Mouse (Mus musculus): ENCODE results near the gene Scn4b. TPM values are rescaled to one million over a fixed set of nuclear protein-coding genes. Genes with fewer than 3 reads are reported as not detected.

Gene Scn4b
- 0.16 and 1.2 TPM in 2 replicates for polyA plus RNA-seq (2015; fragmentation: Nextera tagmentation; extraction: Ambion mirVana)

GRCm38 (mm10) chr9:45138191-45139032 is at the start of gene Scn4b:
Gene Scn4b, plus strand, starts transcription at chr9:45138395.
- Histone ChIP-seq H3K4me2 (peak within 1 kb of the TSS; percentile 96), H3K27ac (no peak within 1 kb of the TSS), H3K9me3 (replicated peaks) (no peaks in the 10 kb centered on the region), H3K4me1 (replicated peaks) (peaks cover 34% of the 10 kb centered on the region), H3K9ac (peak within 1 kb of the TSS; percentile 34), H3K27me3 (peaks cover 96% of the 10 kb centered on the region), H3K4me3 (peak within 1 kb of the TSS; percentile 59), H3K36me3 (no peaks in the 10 kb centered on the region)
- WGBS = under 1% methylated on average over 76 of the region's 76 CpGs
- ATAC-seq (replicated peaks; ENCODE audit: insufficient number of reproducible peaks, insufficient read depth, low FRiP score, low read depth) = 0 out of 2 replicates have a peak, but pooled peaks have one; percentile 24

GRCm38 (mm10) chr9:45090811-45091210 is 47.4 kb upstream of the Scn4b start:
- Histone ChIP-seq H3K9me3 (replicated peaks) (no peaks in the 10 kb centered on the region), H3K27ac (no peak overlapping the region), H3K4me1 (replicated peaks) (no peaks in the 10 kb centered on the region; the same call in 1 of the 2 replicates), H3K9ac (no peak overlapping the region), H3K27me3 (0 out of 2 replicates have a peak, but pooled peaks cover 3% of the 10 kb centered on the region), H3K4me3 (no peak overlapping the region), H3K36me3 (no peaks in the 10 kb centered on the region), H3K4me2 (no peak overlapping the region)
- no peak for ATAC-seq (replicated peaks; ENCODE audit: insufficient number of reproducible peaks, insufficient read depth, low FRiP score, low read depth)
- WGBS = 65% methylated on average over 3 of the region's 3 CpGs

- no peak overlapping the region for H3K4me3 ChIP-seq
- ATAC-seq (replicated peaks; ENCODE audit: insufficient number of reproducible peaks, insufficient read depth, low FRiP score, low read depth) = no peak
- H3K4me1 ChIP-seq (replicated peaks) = no peaks in the 10 kb centered on the region; the same call in 1 of the 2 replicates
- no peaks in the 10 kb centered on the region for H3K9me3 ChIP-seq (replicated peaks)
- H3K4me2 ChIP-seq = no peak overlapping the region
- H3K27ac ChIP-seq = no peak overlapping the region
- 0 out of 2 replicates have a peak, but pooled peaks cover 3% of the 10 kb centered on the region for H3K27me3 ChIP-seq
- 38% methylated on average over 4 of the region's 4 CpGs for WGBS
- no peak overlapping the region for H3K9ac ChIP-seq
- H3K36me3 ChIP-seq = no peaks in the 10 kb centered on the region
These were observed 45.6 kb upstream of the Scn4b start for GRCm38 (mm10) chr9:45092641-45093040.

- Histone ChIP-seq H3K27me3 (no peaks in the 10 kb centered on the region), H3K36me3 (no peaks in the 10 kb centered on the region), H3K27ac (no peak overlapping the region), H3K4me1 (replicated peaks) (no peaks in the 10 kb centered on the region; the same call in 1 of the 2 replicates), H3K9ac (no peak overlapping the region), H3K4me3 (no peak overlapping the region), H3K9me3 (replicated peaks) (no peaks in the 10 kb centered on the region), H3K4me2 (no peak overlapping the region)
- no peak for ATAC-seq (replicated peaks; ENCODE audit: insufficient number of reproducible peaks, insufficient read depth, low FRiP score, low read depth)
- WGBS = 65% methylated on average over 6 of the region's 6 CpGs
These were observed 42.9 kb upstream of the Scn4b start for GRCm38 (mm10) chr9:45095149-45095937.

- no peaks in the 10 kb centered on the region; the same call in 1 of the 2 replicates for H3K4me1 ChIP-seq (replicated peaks)
- no peak for ATAC-seq (replicated peaks; ENCODE audit: insufficient number of reproducible peaks, insufficient read depth, low FRiP score, low read depth)
- 83% methylated on average over 5 of the region's 5 CpGs for WGBS
- H3K36me3 ChIP-seq = no peaks in the 10 kb centered on the region
- H3K27me3 ChIP-seq = no peaks in the 10 kb centered on the region
- no peak overlapping the region for H3K4me3 ChIP-seq
- H3K9me3 ChIP-seq (replicated peaks) = no peaks in the 10 kb centered on the region
- no peak overlapping the region for H3K9ac ChIP-seq
- no peak overlapping the region for H3K4me2 ChIP-seq
- H3K27ac ChIP-seq = no peak overlapping the region
These were observed 40.3 kb upstream of the Scn4b start for GRCm38 (mm10) chr9:45097877-45098276.

GRCm38 (mm10) chr9:45098426-45098825 is 39.8 kb upstream of the Scn4b start:
- no peak for ATAC-seq (replicated peaks; ENCODE audit: insufficient number of reproducible peaks, insufficient read depth, low FRiP score, low read depth)
- no peak overlapping the region for H3K4me3 ChIP-seq
- WGBS = 29% methylated on average over 3 of the region's 3 CpGs
- no peak overlapping the region for H3K27ac ChIP-seq
- no peaks in the 10 kb centered on the region for H3K9me3 ChIP-seq (replicated peaks)
- H3K9ac ChIP-seq = no peak overlapping the region
- H3K4me1 ChIP-seq (replicated peaks) = peaks cover 5% of the 10 kb centered on the region
- no peaks in the 10 kb centered on the region for H3K36me3 ChIP-seq
- H3K4me2 ChIP-seq = no peak overlapping the region
- no peaks in the 10 kb centered on the region for H3K27me3 ChIP-seq

GRCm38 (mm10) chr9:45102528-45102927 is 35.7 kb upstream of the Scn4b start:
- 79% methylated on average over 1 of the region's 1 CpGs for WGBS

GRCm38 (mm10) chr9:45103211-45103979 is 34.8 kb upstream of the Scn4b start:
- no peak overlapping the region for H3K9ac ChIP-seq
- 25% methylated on average over 11 of the region's 11 CpGs for WGBS
- H3K27me3 ChIP-seq = no peaks in the 10 kb centered on the region
- H3K4me3 ChIP-seq = no peak overlapping the region
- no peak for ATAC-seq (replicated peaks; ENCODE audit: insufficient number of reproducible peaks, insufficient read depth, low FRiP score, low read depth)
- no peaks in the 10 kb centered on the region for H3K9me3 ChIP-seq (replicated peaks)
- no peak overlapping the region for H3K27ac ChIP-seq
- no peaks in the 10 kb centered on the region for H3K36me3 ChIP-seq
- no peak overlapping the region for H3K4me2 ChIP-seq
- H3K4me1 ChIP-seq (replicated peaks) = peaks cover 9% of the 10 kb centered on the region

More at GRCm38 (mm10) chr9:45102528-45102927, 35.7 kb upstream of the Scn4b start:
- no peak overlapping the region for H3K4me2 ChIP-seq
- no peaks in the 10 kb centered on the region for H3K9me3 ChIP-seq (replicated peaks)
- H3K27me3 ChIP-seq = no peaks in the 10 kb centered on the region
- ATAC-seq (replicated peaks; ENCODE audit: insufficient number of reproducible peaks, insufficient read depth, low FRiP score, low read depth) = no peak
- H3K36me3 ChIP-seq = no peaks in the 10 kb centered on the region
- H3K27ac ChIP-seq = no peak overlapping the region
- peaks cover 9% of the 10 kb centered on the region for H3K4me1 ChIP-seq (replicated peaks)
- no peak overlapping the region for H3K4me3 ChIP-seq
- no peak overlapping the region for H3K9ac ChIP-seq

- H3K4me1 ChIP-seq (replicated peaks) = peaks cover 9% of the 10 kb centered on the region
- no peak for ATAC-seq (replicated peaks; ENCODE audit: insufficient number of reproducible peaks, insufficient read depth, low FRiP score, low read depth)
- no peak overlapping the region for H3K4me3 ChIP-seq
- no peaks in the 10 kb centered on the region for H3K36me3 ChIP-seq
- no peak overlapping the region for H3K9ac ChIP-seq
- H3K4me2 ChIP-seq = no peak overlapping the region
- WGBS = 87% methylated on average over 2 of the region's 2 CpGs
- no peaks in the 10 kb centered on the region for H3K9me3 ChIP-seq (replicated peaks)
- 0 out of 2 replicates have a peak, but pooled peaks cover 2% of the 10 kb centered on the region for H3K27me3 ChIP-seq
- H3K27ac ChIP-seq = no peak overlapping the region
These were observed 32.4 kb upstream of the Scn4b start for GRCm38 (mm10) chr9:45105596-45106374.

GRCm38 (mm10) chr9:45115706-45116105 is 22.5 kb upstream of the Scn4b start:
- 4% methylated on average over 14 of the region's 14 CpGs for WGBS
- Histone ChIP-seq H3K4me3 (peak overlapping the region; percentile 45), H3K9me3 (replicated peaks) (no peaks in the 10 kb centered on the region), H3K27ac (no peak overlapping the region), H3K4me2 (peak overlapping the region; percentile 64), H3K4me1 (replicated peaks) (peaks cover 9% of the 10 kb centered on the region), H3K36me3 (no peaks in the 10 kb centered on the region), H3K9ac (peak overlapping the region; percentile 42; the same call in 1 of the 2 replicates), H3K27me3 (peaks cover 11% of the 10 kb centered on the region)
- no peak for ATAC-seq (replicated peaks; ENCODE audit: insufficient number of reproducible peaks, insufficient read depth, low FRiP score, low read depth)
